Mouse (Mus musculus) kidney, postnatal 0 days (tissue): ENCODE measurements around the gene Mlxipl. TPM values are rescaled to one million over a fixed set of nuclear protein-coding genes. Genes with fewer than 3 reads are reported as not detected.

ENCODE experiments used
- ATAC-seq: fragments of 200-750 bp; cut with Nextera tagmentation; replicated peaks from 2 replicates; pipeline ENCODE4 v1.8.0; 2017; ENCODE audit warnings: low read depth, moderate number of reproducible peaks, moderate TSS enrichment, moderate library complexity; ENCODE audit not compliant: low FRiP score
- DNase-seq: peaks from one replicate; pipeline ENCODE4 v3.0.0-alpha.2; 2016; ENCODE audit warnings: low spot score
- H3K27ac ChIP-seq: fragments of 300-500 bp; sonication (generic); 2 replicates; pipeline ENCODE4 v1.5.1; 2014; ENCODE audit warnings: mild to moderate bottlenecking
- H3K27me3 ChIP-seq: fragments of 300-500 bp; sonication (generic); 2 replicates; pipeline ENCODE4 v1.6.1; 2014; ENCODE audit warnings: low read length, mixed read lengths; ENCODE audit not compliant: insufficient read depth
- H3K36me3 ChIP-seq: fragments of 300-500 bp; sonication (generic); 2 replicates; pipeline ENCODE4 v1.6.1; 2014; ENCODE audit warnings: low read length, mixed read lengths; ENCODE audit not compliant: insufficient read depth
- H3K4me1 ChIP-seq: fragments of 300-500 bp; sonication (generic); replicated peaks from 2 replicates; pipeline ENCODE4 v1.6.1; 2014; ENCODE audit warnings: antibody characterized with exemption, low read length, mixed read lengths; ENCODE audit not compliant: insufficient read depth
- H3K4me2 ChIP-seq: fragments of 300-500 bp; sonication (generic); 2 replicates; pipeline ENCODE4 v1.6.1; 2014; ENCODE audit warnings: mild to moderate bottlenecking, low read length, moderate library complexity, mixed read lengths
- H3K4me3 ChIP-seq: fragments of 300-500 bp; sonication (generic); replicated peaks from 2 replicates; pipeline ENCODE4 v1.5.1; 2014; ENCODE audit warnings: low read depth, low read length
- H3K9ac ChIP-seq: fragments of 300-500 bp; sonication (generic); 2 replicates; pipeline ENCODE4 v1.6.1; 2014; ENCODE audit warnings: low read depth, low read length
- H3K9me3 ChIP-seq: fragments of 300-500 bp; sonication (generic); replicated peaks from 2 replicates; pipeline ENCODE4 v1.6.1; 2016; ENCODE audit warnings: low read length, inconsistent platforms, mixed read lengths
- CTCF ChIP-seq: IDR thresholded peaks from 2 replicates; pipeline ENCODE4 v1.5.1; 2016; ENCODE audit warnings: antibody characterized with exemption, low read depth, mild to moderate bottlenecking, moderate library complexity
- WGBS: fragments of 180-500 bp; shearing (Covaris S2); extraction: QIAGEN DNeasy Blood & Tissue Kit; methylation state at CpG from one replicate; pipeline ENCODE4 v1.1.7; 2014; 5-methylcytosine and 5-hydroxymethylcytosine counted together
- polyA plus RNA-seq: library from polyadenylated mRNA; unstranded; fragments of >200 nt; fragmentation: Nextera tagmentation; extraction: Ambion mirVana; gene quantifications from 2 replicates; pipeline ENCODE4 v1.2.1, GENCODE M21; 2015

The Mlxipl gene
- polyA plus RNA-seq, 1 experiment from 2014 or later = 6.5 TPM

GRCm38 (mm10) chr5:135133736-135134405 lies 44.2 kb downstream of the Mlxipl start:
- Histone ChIP-seq H3K9ac (no peak overlapping the region), H3K4me1 (no peaks in the 10 kb centered on the region), H3K4me2 (peak overlapping the region; percentile 54), H3K9me3 (no peaks in the 10 kb centered on the region), H3K36me3 (no peaks in the 10 kb centered on the region), H3K27me3 (peaks cover 4% of the 10 kb centered on the region), H3K27ac (no peak overlapping the region), H3K4me3 (peak overlapping the region; percentile 23)
- ATAC-seq (peak; percentile 34; the same call in 1 of the 2 replicates), DNase-seq (peak; percentile 25)
- WGBS = 5% methylated on average over 26 of the region's 26 CpGs
- TF ChIP-seq CTCF = no peak

GRCm38 (mm10) chr5:135134534-135134933 lies 44.8 kb downstream of the Mlxipl start:
- Histone ChIP-seq H3K9ac (no peak overlapping the region), H3K4me1 (no peaks in the 10 kb centered on the region), H3K27me3 (peaks cover 4% of the 10 kb centered on the region), H3K4me2 (peak overlapping the region; percentile 54), H3K9me3 (no peaks in the 10 kb centered on the region), H3K36me3 (no peaks in the 10 kb centered on the region), H3K27ac (no peak overlapping the region), H3K4me3 (peak overlapping the region; percentile 23)
- ATAC-seq (no peak; the same call in 1 of the 2 replicates), DNase-seq (peak; percentile 29)
- peak; percentile 64 for TF ChIP-seq CTCF
- WGBS = 5% methylated on average over 8 of the region's 8 CpGs

- Histone ChIP-seq H3K9ac (no peak overlapping the region), H3K4me2 (no peak overlapping the region), H3K4me3 (no peak overlapping the region), H3K36me3 (no peaks in the 10 kb centered on the region), H3K27me3 (no peaks in the 10 kb centered on the region), H3K9me3 (no peaks in the 10 kb centered on the region), H3K4me1 (no peaks in the 10 kb centered on the region), H3K27ac (no peak overlapping the region)
- ATAC-seq (no peak), DNase-seq (no peak)
- WGBS = 56% methylated on average over 2 of the region's 2 CpGs
- no peak for TF ChIP-seq CTCF
Measured at GRCm38 (mm10) chr5:135139881-135140280, 50.2 kb downstream of the Mlxipl start.

- 46% methylated on average over 4 of the region's 4 CpGs for WGBS
Measured at GRCm38 (mm10) chr5:135144469-135144868, 54.8 kb downstream of the Mlxipl start.

GRCm38 (mm10) chr5:135145532-135145931 lies 55.8 kb downstream of the Mlxipl start:
- H3K9me3 ChIP-seq = no peaks in the 10 kb centered on the region
- H3K4me3 ChIP-seq = no peak overlapping the region
- ATAC-seq (no peak), DNase-seq (no peak)
- H3K27me3 ChIP-seq = no peaks in the 10 kb centered on the region
- H3K9ac ChIP-seq = no peak overlapping the region
- H3K27ac ChIP-seq = no peak overlapping the region
- 66% methylated on average over 3 of the region's 3 CpGs for WGBS
- no peak for TF ChIP-seq CTCF
- H3K4me2 ChIP-seq = no peak overlapping the region
- H3K36me3 ChIP-seq = no peaks in the 10 kb centered on the region
- no peaks in the 10 kb centered on the region; the same call in 1 of the 2 replicates for H3K4me1 ChIP-seq

More at GRCm38 (mm10) chr5:135144469-135144868, 54.8 kb downstream of the Mlxipl start:
- Histone ChIP-seq H3K9ac (no peak overlapping the region), H3K36me3 (no peaks in the 10 kb centered on the region), H3K4me2 (no peak overlapping the region), H3K27me3 (no peaks in the 10 kb centered on the region), H3K27ac (no peak overlapping the region), H3K4me1 (no peaks in the 10 kb centered on the region), H3K4me3 (no peak overlapping the region), H3K9me3 (no peaks in the 10 kb centered on the region)
- DNase-seq (no peak), ATAC-seq (no peak)
- no peak for TF ChIP-seq CTCF

- Histone ChIP-seq H3K9me3 (no peaks in the 10 kb centered on the region), H3K27me3 (no peaks in the 10 kb centered on the region), H3K4me2 (no peak overlapping the region), H3K36me3 (no peaks in the 10 kb centered on the region), H3K4me1 (no peaks in the 10 kb centered on the region; the same call in 1 of the 2 replicates), H3K4me3 (no peak overlapping the region), H3K27ac (no peak overlapping the region), H3K9ac (no peak overlapping the region)
- ATAC-seq (no peak), DNase-seq (no peak)
- TF ChIP-seq CTCF = peak; percentile 39; the same call in 1 of the 2 replicates
Measured at GRCm38 (mm10) chr5:135145955-135146354, 56.3 kb downstream of the Mlxipl start.

- no peaks in the 10 kb centered on the region; the same call in 1 of the 2 replicates for H3K4me1 ChIP-seq
- ATAC-seq (no peak), DNase-seq (no peak)
- no peak for TF ChIP-seq CTCF
- H3K27ac ChIP-seq = peak overlapping the region; percentile 85
- peak overlapping the region; percentile 63 for H3K4me3 ChIP-seq
- peak overlapping the region; percentile 75 for H3K4me2 ChIP-seq
- no peaks in the 10 kb centered on the region for H3K36me3 ChIP-seq
- WGBS = 0% methylated on average over 13 of the region's 13 CpGs
- peak overlapping the region; percentile 46; the same call in 1 of the 2 replicates for H3K9ac ChIP-seq
- no peaks in the 10 kb centered on the region for H3K9me3 ChIP-seq
- H3K27me3 ChIP-seq = no peaks in the 10 kb centered on the region
Measured at GRCm38 (mm10) chr5:135148715-135149052, 59.0 kb downstream of the Mlxipl start.
